Mouse (Mus musculus) thymus, postnatal 25 days (tissue): Measurements from ENCODE around the gene Csrp3.

Experiments used
- DNase-seq: peaks from one replicate; pipeline ENCODE4 v3.0.0; 2022

Csrp3 gene

GRCm38 (mm10) chr7:48864671-48865458, 17.0 kb upstream of the Csrp3 start:
- DNase-seq = no peak

DNA sequence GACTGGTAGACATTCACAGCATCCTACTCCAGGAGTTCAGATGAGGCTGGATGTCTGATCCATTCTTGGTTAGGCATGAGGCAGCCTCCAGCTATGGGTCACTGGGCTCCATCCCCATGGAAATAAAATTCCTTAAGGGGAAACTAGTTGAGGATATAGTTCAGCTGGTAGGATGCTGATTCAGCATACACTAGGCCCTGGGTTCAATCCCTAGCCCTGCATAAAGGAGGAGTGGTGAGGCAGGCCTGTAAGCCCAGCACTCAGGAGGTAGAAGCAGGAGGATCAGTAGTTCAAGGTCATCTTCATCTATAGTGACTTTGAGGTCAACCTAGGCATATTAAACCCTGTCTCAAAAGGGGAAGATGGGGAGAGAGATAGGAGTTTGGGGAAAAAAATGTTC, 16.4 kb upstream of the Csrp3 start:
- no peak for DNase-seq

DNA sequence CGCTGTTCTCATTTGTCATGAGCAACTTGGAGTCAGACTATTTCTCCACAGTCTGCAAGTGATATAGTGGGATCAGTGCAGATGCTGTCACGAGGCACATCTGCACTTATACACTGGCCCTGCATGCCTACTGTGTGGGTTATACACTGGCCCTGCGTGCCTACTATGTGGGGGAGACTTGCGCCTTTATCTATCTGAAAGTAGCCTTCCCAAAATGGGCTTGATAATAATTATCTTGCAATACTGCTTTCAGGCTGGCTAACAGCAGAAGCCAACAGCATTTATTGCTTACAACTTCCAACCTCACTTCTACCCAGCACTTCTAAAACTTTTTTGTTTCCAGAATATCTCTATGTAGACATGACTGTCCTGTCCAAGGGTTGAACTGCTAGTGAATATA, 14.0 kb upstream of the Csrp3 start:
- DNase-seq = no peak

DNA sequence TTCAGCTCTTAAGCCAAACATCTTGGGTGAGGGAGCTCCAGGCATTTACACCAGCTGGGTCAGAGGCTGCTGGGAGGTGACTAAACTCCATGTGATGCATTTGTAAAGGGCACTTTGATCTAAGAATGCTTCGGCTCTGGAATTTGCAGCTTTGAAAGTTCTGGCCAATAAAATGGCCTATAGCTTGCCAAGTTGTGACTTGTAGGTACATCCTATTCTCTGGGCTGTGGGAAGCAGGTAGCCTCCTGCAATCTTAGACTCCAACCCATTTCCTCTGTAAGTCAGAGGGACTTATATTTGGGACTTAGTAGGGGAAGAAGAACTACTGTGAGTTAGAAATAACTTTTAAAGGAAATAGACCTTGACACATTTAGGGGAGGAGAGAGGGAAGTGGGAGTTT, 13.1 kb upstream of the Csrp3 start:
- DNase-seq = no peak

DNA sequence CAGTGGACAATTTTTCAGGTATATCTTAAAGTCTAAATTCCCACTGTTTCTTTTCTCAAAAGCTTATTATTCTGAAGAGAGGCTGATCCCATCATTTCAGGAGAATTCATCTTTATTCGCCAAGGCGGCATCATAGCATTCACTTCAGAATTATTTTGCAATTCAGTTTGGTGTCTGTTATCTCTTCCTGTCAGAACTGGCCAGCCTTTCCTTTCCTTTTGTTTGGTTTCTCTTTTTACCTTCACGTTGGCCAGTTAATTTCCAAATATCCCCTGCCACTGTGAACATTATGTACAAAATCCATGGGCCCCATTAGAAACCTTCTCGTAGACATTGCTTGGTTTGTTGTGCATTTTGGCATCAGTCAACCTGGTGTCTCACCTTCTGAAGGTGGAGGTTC, 11.5 kb upstream of the Csrp3 start:
- DNase-seq = no peak

DNA sequence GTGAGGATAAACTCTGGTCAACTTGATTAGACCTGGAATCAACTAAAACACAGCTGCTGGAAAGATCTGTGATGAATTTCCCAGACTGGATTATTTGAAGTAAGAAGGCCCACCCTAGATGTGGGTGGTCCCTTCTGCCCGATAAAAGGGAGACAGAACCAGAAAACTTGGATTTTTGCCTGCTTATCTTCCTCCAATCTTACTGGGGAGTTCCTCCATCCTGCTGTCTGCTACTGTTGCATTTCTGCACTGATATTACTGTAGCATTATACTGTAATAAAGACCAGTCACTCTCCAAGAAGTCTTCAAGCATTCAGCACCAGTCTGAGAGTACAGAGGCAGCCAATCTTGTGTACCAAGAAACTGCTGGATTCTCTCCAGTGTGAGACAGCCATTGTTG, 10.4 kb upstream of the Csrp3 start:
- DNase-seq = no peak

GRCm38 (mm10) chr7:48855461-48855860, 7.6 kb upstream of the Csrp3 start:
- DNase-seq = no peak

DNA sequence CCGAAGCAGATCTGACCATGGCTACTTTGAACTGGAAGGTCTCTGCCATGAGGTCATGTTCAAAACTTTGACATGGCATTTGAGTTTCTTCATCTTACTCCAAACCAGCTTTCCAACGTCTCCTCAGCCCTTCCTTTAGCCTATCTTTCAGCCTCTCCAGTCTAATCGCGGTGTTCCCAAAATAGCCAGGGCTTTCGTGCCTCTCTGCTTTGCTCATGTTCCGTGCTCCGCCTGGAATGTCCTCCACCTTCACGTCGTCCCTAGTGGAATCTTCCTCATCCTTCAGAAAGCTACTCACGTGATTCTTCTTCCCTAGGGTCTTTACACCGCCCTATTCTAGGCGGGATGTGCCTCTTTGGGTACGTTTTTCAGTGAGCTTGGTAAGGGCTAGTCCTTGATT, 5.7 kb upstream of the Csrp3 start:
- DNase-seq = no peak

DNA sequence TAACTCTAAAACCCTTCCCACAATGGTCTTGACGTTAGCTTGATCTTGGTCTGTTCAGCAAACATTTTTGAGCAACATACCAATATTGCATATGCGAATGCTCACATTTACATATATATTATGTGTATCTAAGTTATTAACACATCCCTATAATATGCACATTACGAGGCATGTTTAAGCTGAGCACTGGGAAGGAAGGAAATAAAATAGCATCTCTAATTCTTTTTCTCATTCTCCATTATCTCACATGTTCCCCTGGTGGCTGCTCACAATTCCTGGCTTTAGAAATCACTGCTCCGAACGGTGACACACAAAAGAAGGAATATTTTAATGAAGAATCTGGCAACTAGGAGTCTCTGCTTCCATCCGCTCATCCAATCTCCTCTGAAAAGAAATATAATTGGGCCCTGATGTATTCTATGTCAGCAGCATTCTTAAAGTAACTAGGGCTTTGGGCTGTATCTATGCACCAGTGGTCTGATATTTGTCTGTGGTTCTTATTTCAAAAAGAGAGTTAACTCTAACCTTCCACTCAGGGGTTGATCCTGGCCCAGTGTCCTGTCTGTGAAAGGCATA, 3.8 kb upstream of the Csrp3 start:
- no peak for DNase-seq

DNA sequence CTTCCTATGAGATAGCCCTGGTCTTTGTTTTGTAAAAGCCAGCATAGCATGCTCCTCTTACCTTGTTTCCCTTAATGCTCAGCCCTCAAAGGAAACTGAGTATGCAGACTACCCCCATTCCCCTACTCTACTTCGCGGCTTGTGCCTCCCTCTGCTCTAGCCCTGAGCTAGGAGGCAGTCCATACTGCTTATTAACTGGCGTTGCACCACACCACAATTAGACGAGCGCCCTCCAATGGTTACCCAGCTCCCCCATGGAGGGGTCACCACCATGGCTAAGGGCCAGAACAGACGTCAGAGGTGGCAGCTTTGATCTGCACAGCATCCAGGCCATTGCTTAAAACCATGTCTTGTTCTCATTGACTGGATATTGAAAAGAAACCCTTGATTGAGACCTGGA, 1.1 kb downstream of the Csrp3 start:
- no peak for DNase-seq

DNA sequence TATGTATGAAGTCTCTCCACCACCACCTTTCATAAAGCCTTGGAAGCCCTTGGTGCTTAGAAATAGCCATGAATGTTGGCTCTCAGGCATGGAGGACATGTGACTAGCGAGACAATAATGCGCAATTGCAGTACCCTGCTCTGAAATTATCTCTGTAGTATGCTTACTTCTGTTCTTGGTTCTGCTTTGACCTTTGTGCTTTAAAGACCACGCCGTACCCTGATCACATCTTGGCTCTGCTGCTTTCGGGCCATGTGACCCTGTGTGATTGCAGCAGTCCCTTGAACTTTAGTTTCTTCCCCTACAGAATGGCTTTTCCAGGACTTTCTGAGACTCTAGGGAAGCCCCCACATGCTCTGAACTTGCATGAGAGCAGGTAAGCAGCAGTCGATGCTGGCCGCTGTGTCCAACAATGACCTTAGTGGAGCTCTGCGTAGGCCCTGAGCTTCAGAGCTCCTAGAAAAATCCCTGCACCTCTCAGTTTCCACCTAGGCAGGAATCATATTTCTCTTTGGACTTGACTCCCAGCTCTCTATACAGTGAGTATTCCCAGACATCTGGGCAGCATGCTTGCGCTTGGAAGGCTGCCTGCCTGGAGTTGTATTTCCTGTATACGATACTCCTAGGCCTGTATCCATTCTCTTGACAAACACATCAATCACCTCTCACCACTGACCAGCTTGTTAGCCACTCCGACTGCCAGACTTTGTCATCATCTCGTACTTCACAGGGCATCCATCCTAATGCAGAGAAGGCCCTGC, 2.4 kb downstream of the Csrp3 start:
- DNase-seq = no peak

DNA sequence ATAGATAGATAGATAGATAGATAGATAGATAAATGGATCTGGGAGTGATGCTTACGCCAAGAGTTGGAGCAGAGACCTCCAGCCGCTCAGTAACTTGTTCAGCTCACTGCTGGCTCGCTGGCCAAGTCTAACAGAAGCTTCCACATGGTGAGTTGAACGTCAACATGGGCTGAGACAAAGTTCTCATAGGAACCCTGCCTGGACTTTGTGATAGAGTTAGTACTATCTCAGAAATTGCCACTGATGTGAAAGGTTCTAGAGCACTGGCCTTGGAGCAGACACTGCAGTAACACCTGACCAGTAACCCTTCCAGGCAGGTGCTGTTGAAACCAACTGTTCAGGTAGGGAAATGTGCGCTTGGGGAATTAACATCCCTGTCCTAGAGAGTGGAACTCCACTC, 4.3 kb downstream of the Csrp3 start:
- no peak for DNase-seq

DNA sequence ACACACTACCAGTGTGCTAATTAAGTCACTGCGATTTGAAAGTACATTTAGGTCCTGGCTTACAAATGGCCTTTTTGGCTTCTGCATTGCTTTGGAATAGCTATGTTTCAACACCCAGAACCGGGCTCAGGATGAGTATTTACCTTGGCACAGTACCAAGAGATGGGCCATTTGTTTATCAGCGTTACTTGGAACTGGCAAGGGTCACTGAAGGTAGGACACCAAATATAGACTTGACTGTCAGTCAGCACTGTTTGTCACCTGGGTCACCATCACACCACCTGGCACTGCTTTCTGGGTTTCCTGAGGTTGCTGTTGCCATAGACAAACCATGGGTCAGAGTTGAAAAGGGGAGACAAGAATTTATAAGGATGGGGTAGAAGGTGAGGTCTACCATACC, 5.5 kb downstream of the Csrp3 start:
- DNase-seq = no peak

- no peak for DNase-seq
These were observed 6.3 kb downstream of the Csrp3 start for GRCm38 (mm10) chr7:48841538-48841937.

GRCm38 (mm10) chr7:48840545-48840944, 7.3 kb downstream of the Csrp3 start:
- no peak for DNase-seq

DNA sequence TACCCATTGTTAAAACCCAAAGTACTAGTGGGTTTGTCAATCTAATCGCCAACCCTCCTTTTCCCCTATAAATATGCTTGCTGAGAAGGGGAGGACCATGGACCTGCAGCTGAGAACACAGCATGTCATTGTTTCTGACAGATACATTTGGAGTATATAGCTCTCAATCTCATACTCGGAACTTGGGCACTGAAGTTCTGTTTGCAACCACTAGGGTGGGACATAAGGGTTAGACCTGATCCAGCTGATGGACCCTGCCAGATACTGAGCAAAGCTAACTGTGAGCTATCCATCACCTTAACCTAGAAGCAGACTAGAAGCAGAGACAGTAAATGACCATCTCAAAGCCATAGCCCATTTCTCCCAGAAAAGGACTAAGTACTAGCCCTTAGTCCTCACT, 9.4 kb downstream of the Csrp3 start:
- DNase-seq = no peak

DNA sequence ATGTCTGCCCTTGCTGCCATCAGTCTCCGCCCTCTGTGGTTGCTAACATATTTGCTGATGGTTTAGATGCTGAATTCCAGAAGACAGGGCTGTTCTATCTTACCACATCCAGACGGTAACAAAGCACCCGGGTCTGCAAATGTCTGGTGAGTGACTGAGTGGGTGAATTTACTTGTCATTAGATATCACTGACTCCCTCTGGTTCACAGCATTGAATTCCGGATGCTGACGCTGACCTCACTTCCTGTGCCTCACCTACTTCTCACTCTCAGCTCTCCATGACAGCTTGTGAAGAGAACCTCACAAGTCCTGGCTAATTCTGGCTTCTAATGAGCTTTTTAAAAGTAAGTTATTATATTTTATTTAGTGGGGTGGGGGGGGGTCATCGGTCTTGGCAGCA, 10.9 kb downstream of the Csrp3 start:
- DNase-seq = no peak

DNA sequence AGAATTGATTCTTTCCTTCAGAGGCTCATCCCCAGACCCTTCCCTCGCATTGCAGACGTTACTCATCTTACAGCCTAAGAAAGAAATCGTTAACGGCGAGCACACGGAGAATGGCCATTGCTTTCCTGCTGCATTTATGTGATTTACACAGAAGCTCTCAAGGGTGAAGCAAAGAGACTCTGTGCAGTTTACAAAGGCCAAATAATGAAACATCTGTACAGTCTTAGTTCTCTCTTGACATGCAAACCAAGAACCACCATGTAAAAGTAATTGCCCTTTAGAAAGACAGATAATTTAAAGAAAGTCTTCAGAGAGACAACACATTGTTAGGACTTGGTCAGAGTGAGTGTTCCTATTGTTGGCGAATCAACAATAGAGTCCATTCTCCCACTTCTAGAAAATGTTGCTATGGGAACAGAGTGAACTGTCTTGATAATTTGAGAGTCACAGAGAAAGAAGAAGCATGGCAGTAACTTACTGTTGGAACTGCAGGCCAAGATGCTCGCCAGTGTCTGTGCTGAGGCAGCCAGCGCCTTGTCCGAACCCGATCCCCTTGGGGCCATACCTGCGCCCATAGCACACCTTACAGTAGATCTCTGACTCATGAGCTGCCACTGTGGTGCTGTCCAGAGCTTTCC, 12.7 kb downstream of the Csrp3 start:
- no peak for DNase-seq

GRCm38 (mm10) chr7:48834371-48834970, 13.4 kb downstream of the Csrp3 start:
- no peak for DNase-seq

DNA sequence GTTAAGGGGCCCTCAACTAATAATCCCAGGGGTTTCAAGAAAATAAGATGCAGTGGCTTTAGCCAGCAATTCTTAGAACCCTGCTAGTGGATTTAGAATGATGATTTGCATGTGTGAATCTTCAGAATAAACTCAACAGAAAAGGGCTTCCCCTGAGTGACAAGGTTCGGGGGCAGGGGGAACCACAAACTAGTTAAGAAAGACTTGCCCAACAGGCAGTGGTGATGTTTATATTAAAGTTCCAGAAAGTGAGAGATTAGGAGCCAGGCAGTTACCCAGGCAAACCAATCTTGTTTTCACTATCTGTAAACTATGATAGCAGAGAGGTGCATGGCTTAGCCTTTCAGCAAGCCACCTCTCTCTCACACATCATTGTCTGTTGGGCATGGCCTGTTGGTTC, 15.1 kb downstream of the Csrp3 start:
- DNase-seq = no peak

DNA sequence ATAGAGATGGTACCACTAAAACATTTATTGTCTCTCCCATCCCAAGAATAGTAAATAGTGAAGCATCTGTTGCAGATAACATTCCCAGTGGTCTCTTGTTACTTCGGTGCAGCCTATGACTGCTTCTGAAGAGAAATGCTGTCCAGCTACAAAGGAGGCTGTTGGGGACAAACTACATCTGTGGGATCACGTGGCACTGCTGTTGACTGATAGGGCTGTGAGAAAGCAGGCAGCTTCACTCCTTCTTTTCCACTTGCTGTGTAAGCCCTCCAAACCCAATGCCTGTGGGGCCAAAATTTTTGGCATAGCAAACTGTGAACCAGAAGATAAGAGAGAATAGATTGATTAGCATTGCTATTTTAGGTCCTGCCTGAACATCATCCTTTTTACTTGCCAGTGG, 17.4 kb downstream of the Csrp3 start:
- DNase-seq = no peak

- no peak for DNase-seq
These were observed 18.5 kb downstream of the Csrp3 start for GRCm38 (mm10) chr7:48829177-48829910.

DNA sequence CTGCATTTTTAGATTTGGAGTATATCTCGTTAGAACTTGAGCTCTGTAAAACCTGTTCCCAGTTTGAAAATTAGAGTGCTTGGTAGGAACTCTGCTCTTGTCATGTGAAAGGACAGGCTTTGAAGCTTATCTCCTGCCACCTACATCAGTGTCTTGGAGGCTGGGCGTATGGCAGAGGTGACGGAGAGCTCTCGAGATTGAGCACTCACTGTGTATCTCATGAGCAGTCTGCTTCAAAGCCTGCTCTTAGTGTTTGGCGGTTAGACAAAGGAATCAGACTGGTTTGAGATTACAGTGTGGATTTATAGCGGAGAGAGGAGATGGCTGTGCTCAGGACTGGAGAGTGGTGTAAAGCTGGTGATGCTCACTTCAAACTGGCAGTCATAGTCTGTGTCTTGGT, 22.7 kb downstream of the Csrp3 start:
- DNase-seq = no peak
